Mouse (Mus musculus) layer of hippocampus, adult 11-12 months (tissue): ENCODE results near the gene Icmt.

Experiments
- DNase-seq: peaks from one replicate; pipeline ENCODE4 v3.0.0; 2022; ENCODE audit warnings: low spot score

Gene Icmt

GRCm38 (mm10) chr4:152296874-152297861, at the start of gene Icmt:
Gene Icmt (plus strand): TSS chr4:152297227.
- DNase-seq = peak; percentile 99

GRCm38 (mm10) chr4:152250615-152251014, 46.4 kb upstream of the Icmt start:
- DNase-seq = no peak

DNA sequence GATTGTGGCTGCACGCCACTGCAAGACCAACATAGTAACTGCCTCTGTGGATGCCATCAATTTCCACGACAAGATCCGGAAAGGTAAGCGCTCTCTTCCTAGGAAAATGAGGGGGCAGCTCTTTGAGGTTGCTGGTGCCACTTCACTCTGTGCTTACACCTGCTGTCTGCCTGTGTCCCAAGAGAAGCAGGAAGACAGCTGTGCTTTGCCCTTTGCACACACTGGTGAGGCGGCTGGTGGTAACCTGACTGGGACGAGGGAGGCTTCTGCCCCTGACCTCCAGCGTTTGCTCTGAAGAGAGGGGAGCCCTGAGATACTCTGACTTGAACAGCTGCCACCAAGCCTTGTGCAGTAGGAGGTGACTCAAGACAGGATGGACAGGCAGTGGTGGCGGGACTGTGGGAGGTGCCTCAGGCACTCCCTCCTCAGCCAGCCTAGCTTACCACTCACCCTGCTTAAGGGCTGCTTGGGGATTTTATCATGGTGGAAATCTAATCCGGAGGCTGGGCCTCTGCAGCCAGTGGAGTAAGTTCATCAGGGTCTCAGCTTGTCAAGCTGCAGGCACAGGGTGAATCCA, 43.8 kb upstream of the Icmt start:
- DNase-seq = no peak

GRCm38 (mm10) chr4:152257070-152257469, 40.0 kb upstream of the Icmt start:
- DNase-seq = peak; percentile 81

DNA sequence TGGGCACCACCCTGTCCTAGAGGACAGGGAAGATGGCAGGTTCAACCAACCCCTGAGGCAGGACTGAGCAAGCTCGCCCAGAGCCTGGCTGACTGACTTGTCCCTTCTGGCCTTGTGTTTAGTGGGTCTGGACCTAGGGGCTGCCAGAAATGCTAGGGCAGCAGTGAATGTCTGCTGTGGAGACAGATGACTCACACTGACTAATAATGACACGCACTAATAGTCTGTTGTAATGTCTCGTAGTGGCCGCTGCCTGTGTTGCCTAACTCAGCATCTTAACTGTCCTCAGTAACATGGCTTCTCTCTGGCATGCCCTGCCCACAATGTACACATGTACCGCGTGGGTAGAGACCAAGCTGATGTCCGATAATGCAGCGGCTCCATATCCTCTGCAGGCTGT, 36.6 kb upstream of the Icmt start:
- DNase-seq = no peak

- no peak for DNase-seq
These were observed 34.8 kb upstream of the Icmt start for GRCm38 (mm10) chr4:152262187-152262586.

DNA sequence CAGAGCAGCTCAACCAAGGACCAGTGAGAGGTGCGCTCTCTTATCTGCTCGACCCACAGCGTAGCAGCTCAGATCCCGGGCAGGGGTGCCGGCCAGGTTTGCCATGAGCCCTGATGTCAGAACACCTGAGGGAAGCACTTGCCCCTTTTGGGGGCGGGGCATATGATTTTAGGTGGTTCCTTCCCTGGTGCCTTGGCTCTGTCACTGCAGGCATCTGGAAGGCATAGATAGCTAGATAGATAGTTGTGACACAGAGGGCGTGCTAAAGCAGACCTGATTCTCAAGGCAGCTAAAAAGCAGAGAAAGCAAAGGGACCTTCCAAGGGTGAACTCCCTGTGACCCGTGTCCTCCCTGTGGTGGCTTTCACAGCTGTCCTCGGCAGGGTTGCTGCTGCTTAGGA, 33.9 kb upstream of the Icmt start:
- DNase-seq = no peak

DNA sequence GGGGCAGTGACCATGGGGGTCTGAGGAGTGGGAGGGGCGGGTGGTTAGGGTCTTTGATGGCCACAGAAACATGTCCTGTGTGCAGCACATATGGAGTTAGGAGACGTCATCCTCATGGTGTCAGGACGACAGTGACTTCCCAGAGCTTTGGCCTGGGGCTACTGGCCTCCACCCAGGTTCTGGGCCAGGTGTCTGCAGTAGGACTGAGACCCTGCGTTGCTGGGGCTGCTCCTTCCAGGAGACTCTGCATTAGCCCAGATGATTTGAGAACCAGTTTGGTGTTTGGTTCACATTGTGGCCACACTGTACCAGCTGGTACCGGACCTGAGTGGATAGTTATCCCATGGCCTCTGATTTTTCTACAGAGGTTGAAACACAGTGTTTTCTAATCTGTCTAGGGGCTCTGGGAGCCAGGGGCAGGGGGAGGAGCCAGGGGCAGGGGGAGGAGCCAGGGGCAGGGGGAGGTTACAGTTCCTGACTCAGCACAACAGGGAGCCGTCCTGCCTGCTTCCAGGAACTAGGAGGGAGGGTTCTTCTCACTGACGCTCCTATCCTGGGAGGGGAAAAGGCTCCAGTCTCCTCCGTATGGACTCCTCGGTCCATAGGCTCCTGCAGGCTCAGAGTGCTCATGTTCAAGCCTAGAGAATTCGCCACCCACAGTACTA, 33.4 kb upstream of the Icmt start:
- no peak for DNase-seq

GRCm38 (mm10) chr4:152264177-152264530, 32.9 kb upstream of the Icmt start:
- no peak for DNase-seq

- DNase-seq = no peak
These were observed 32.0 kb upstream of the Icmt start for GRCm38 (mm10) chr4:152264867-152265568.

DNA sequence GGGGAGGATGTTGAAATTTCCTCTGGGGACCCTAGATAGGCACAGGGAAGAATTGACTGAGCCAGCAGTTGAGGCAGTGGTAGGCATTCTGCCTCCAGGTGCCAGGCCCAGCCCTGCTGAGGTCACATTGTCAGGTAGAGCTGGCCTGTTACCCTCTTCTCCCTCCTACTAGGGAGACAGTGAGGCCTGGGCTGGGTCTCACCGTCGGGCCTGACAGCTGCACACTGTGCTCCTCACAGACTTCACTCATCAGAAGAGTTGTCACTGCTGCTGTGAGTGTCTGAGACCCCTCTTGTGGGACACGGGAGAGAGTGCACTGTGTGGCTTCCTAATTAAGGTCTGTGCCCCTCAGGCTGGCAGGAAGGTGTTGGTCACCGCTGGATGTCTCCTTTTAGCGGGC, 31.2 kb upstream of the Icmt start:
- DNase-seq = no peak

DNA sequence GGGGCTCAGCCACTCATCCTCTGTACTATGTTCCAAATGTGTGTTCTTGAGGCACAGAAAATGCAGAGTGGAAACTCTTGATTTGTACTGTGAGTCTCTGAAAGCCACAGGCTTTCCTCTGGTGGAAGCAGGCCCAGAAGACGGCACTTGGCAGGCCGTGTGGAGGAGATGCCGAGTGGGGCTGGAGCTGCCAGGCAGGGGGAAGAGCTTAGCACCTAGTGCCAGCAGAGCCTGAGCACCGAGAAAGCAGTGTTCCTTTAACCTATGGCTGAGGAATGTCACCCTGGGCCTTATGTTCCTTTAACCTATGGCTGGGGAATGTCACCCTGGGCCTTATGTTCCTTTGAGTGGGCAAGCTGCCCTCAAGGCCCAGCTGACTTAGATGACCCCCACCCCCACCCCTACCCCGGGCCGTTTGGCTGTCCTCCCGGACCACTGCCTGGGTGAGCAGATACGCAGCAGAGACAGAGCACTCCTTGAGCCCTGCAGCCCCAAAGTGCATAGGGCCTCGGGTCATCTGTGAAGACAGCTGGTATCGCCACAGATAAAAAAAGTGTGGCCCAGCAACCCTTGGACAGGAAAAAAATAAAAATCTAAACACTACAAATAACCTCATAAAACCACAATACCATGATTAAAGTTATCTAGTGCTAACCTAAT, 30.7 kb upstream of the Icmt start:
- no peak for DNase-seq

DNA sequence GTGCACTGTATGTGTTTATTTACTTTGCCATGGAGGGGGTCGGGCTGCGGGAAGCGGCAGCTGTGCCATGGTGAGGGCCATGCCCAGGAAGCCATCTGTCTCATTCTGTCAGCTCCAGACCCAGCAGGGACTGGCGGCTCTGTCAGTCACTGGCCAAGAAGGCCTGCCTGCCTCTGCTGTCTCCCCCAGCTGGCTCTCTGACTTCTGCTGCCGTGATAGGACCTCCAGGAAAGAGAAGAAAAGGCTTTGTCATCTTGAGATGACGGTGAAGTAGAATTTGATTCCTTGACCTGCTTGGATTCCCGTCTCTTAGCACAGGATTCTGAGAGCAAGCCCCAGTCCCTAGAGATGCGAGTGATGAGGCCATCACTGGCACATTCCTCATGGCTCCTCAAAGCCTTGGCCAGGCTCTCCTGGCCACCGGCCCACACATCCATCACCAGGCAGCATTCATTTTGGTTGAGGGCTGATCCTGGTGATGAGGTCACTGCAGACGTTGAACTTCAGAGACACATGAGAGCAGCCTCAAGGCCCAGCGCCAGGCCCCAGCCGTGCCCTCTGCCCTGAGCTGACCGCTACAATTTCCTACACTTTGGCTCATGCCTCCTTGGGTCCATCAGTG, 29.2 kb upstream of the Icmt start:
- DNase-seq = no peak

- DNase-seq = no peak
These were observed 27.1 kb upstream of the Icmt start for GRCm38 (mm10) chr4:152269967-152270366.

- DNase-seq = no peak
These were observed 26.4 kb upstream of the Icmt start for GRCm38 (mm10) chr4:152270599-152270998.

GRCm38 (mm10) chr4:152271334-152271733, 25.7 kb upstream of the Icmt start:
- DNase-seq = no peak

- no peak for DNase-seq
These were observed 25.0 kb upstream of the Icmt start for GRCm38 (mm10) chr4:152272006-152272405.

DNA sequence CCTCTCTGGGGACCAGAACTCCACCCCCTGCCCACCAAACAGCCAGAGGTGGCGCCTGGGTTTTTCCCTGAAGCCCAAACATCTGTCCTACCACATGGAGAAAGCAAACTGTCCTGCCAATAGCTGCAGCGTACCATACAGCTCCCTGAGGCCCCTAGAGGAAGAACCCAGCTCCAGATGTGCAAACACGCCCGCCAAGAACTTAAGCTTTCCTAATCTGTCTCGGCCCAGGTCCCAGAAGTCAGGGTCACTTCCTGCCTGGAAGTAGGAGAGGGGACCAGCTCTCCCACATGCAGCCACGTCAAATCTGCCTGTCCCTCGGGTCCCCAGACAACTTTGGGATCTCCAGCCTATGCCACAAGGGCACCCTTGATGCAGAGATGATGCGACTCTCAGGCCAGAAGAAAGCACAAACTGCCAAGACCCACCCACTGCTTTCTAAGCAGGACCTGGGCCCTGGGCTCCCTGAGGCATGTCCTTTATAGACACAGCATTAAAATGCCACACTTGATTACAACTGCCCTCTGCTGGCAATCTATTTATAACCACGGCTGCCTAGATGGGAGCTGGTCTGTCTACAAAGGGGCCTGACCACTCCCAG, 24.5 kb upstream of the Icmt start:
- DNase-seq = no peak

GRCm38 (mm10) chr4:152273191-152273590, 23.8 kb upstream of the Icmt start:
- DNase-seq = no peak

- no peak for DNase-seq
These were observed 23.3 kb upstream of the Icmt start, which contains the start of gene Gpr153 for GRCm38 (mm10) chr4:152273621-152274236. Gene Gpr153 (plus strand): TSS chr4:152274232.
